Mouse (Mus musculus) heart, embryonic 16.5 days (tissue): ENCODE results near the gene Vps45. TPM values are rescaled to one million over a fixed set of nuclear protein-coding genes. Genes with fewer than 3 reads are reported as not detected.
"Not testable (repeated sequence)": the region's sequence is repeated elsewhere in the genome, so short reads cannot be mapped to it uniquely, and the experiment has no call there.

ENCODE experiments used
- ATAC-seq: fragments of 200-750 bp; cut with Nextera tagmentation; replicated peaks from 2 replicates; pipeline ENCODE4 v1.8.0; 2017; ENCODE audit warnings: moderate number of reproducible peaks; ENCODE audit not compliant: insufficient read depth, low FRiP score; ENCODE audit errors: extremely low read depth
- H3K27ac ChIP-seq: fragments of 300-500 bp; sonication (generic); 2 replicates; pipeline ENCODE4 v1.5.1; 2014; ENCODE audit warnings: mild to moderate bottlenecking, low read length, control low read depth, moderate library complexity
- H3K27me3 ChIP-seq: fragments of 300-500 bp; sonication (generic); 2 replicates; pipeline ENCODE4 v1.6.1; 2014; ENCODE audit warnings: low read length, mixed read lengths; ENCODE audit not compliant: control insufficient read depth, insufficient read depth
- H3K36me3 ChIP-seq: fragments of 300-500 bp; sonication (generic); 2 replicates; pipeline ENCODE4 v1.6.1; 2014; ENCODE audit not compliant: control insufficient read depth, insufficient read depth
- H3K4me1 ChIP-seq: fragments of 300-500 bp; sonication (generic); 2 replicates; pipeline ENCODE4 v1.6.1; 2014; ENCODE audit warnings: low read length, mixed read lengths; ENCODE audit not compliant: control insufficient read depth, insufficient read depth
- H3K4me2 ChIP-seq: fragments of 300-500 bp; sonication (generic); 2 replicates; pipeline ENCODE4 v1.6.1; 2014; ENCODE audit warnings: low read depth, mild to moderate bottlenecking, control low read depth, low read length
- H3K4me3 ChIP-seq: fragments of 300-500 bp; sonication (generic); 2 replicates; pipeline ENCODE4 v1.5.1; 2014; ENCODE audit warnings: mild to moderate bottlenecking, control low read depth, low read length
- H3K9ac ChIP-seq: fragments of 300-500 bp; sonication (generic); 2 replicates; pipeline ENCODE4 v1.6.1; 2014; ENCODE audit warnings: low read length, control low read depth
- H3K9me3 ChIP-seq: fragments of 300-500 bp; sonication (generic); replicated peaks from 2 replicates; pipeline ENCODE4 v1.6.1; 2016; ENCODE audit warnings: low read length; ENCODE audit not compliant: control insufficient read depth
- WGBS: fragments of 180-500 bp; shearing (Covaris S2); extraction: QIAGEN DNeasy Blood & Tissue Kit; methylation state at CpG from one replicate; pipeline ENCODE4 v1.1.7; 2014; 5-methylcytosine and 5-hydroxymethylcytosine counted together
- polyA plus RNA-seq: library from polyadenylated mRNA; unstranded; fragments of >200 nt; fragmentation: Nextera tagmentation; extraction: Ambion mirVana; gene quantifications from 2 replicates; pipeline ENCODE4 v1.2.1, GENCODE M21; 2015

Gene Vps45
- polyA plus RNA-seq, 1 experiment from 2014 or later, result 39.4 TPM

- WGBS, result 59% methylated on average over 1 of the region's 1 CpGs
- no peak overlapping the region for H3K4me3 ChIP-seq
- H3K27me3 ChIP-seq, result 0 out of 2 replicates have a peak, but pooled peaks cover 2% of the 10 kb centered on the region
- no peak for ATAC-seq
- peak overlapping the region; percentile 28; the same call in 1 of the 2 replicates for H3K27ac ChIP-seq
- H3K36me3 ChIP-seq, result no peaks in the 10 kb centered on the region
- H3K4me2 ChIP-seq, result no peak overlapping the region
- no peak overlapping the region for H3K9ac ChIP-seq
- no peaks in the 10 kb centered on the region for H3K9me3 ChIP-seq
- H3K4me1 ChIP-seq, result peaks cover 20% of the 10 kb centered on the region
These were observed 89.0 kb downstream of the Vps45 start for GRCm38 (mm10) chr3:95969277-95969676.

- H3K4me2 ChIP-seq, result peak overlapping the region; percentile 50
- WGBS, result 6% methylated on average over 7 of the region's 7 CpGs
- no peaks in the 10 kb centered on the region for H3K9me3 ChIP-seq
- no peaks in the 10 kb centered on the region for H3K36me3 ChIP-seq
- H3K4me3 ChIP-seq, result peak overlapping the region; percentile 14; the same call in 1 of the 2 replicates
- H3K9ac ChIP-seq, result peak overlapping the region; percentile 8; the same call in 1 of the 2 replicates
- peak overlapping the region; percentile 17; the same call in 1 of the 2 replicates for H3K27ac ChIP-seq
- no peaks in the 10 kb centered on the region for H3K27me3 ChIP-seq
- H3K4me1 ChIP-seq, result peaks cover 19% of the 10 kb centered on the region
- 0 out of 2 replicates have a peak, but pooled peaks have one; percentile 31 for ATAC-seq
These were observed 92.5 kb downstream of the Vps45 start for GRCm38 (mm10) chr3:95965518-95966451.

- H3K36me3 ChIP-seq, result no peaks in the 10 kb centered on the region
- no peak overlapping the region for H3K4me3 ChIP-seq
- 38% methylated on average over 4 of the region's 4 CpGs for WGBS
- H3K9ac ChIP-seq, result no peak overlapping the region
- no peaks in the 10 kb centered on the region for H3K27me3 ChIP-seq
- H3K4me1 ChIP-seq, result peaks cover 12% of the 10 kb centered on the region
- no peaks in the 10 kb centered on the region for H3K9me3 ChIP-seq
- H3K27ac ChIP-seq, result no peak overlapping the region
- H3K4me2 ChIP-seq, result no peak overlapping the region
- ATAC-seq, result no peak
These were observed 94.6 kb downstream of the Vps45 start for GRCm38 (mm10) chr3:95963681-95964080.

- WGBS, result 58% methylated on average over 2 of the region's 2 CpGs
- ATAC-seq, result no peak
These were observed 95.0 kb downstream of the Vps45 start for GRCm38 (mm10) chr3:95963230-95963629.

GRCm38 (mm10) chr3:95962182-95962581 is 96.1 kb downstream of the Vps45 start:
- peak overlapping the region; percentile 82 for H3K27ac ChIP-seq

More at GRCm38 (mm10) chr3:95963230-95963629, 95.0 kb downstream of the Vps45 start:
- no peaks in the 10 kb centered on the region for H3K36me3 ChIP-seq
- H3K9ac ChIP-seq, result no peak overlapping the region
- H3K9me3 ChIP-seq, result no peaks in the 10 kb centered on the region
- no peak overlapping the region for H3K27ac ChIP-seq
- H3K4me2 ChIP-seq, result no peak overlapping the region
- no peaks in the 10 kb centered on the region for H3K27me3 ChIP-seq
- H3K4me3 ChIP-seq, result no peak overlapping the region
- peaks cover 15% of the 10 kb centered on the region for H3K4me1 ChIP-seq

GRCm38 (mm10) chr3:95959807-95960206 is 98.5 kb downstream of the Vps45 start:
- no peak overlapping the region for H3K27ac ChIP-seq
- H3K4me3 ChIP-seq, result no peak overlapping the region
- peaks cover 24% of the 10 kb centered on the region for H3K4me1 ChIP-seq
- no peak overlapping the region for H3K9ac ChIP-seq
- 100% methylated on average over 1 of the region's 1 CpGs for WGBS
- H3K9me3 ChIP-seq, result no peaks in the 10 kb centered on the region
- ATAC-seq, result no peak
- H3K27me3 ChIP-seq, result no peaks in the 10 kb centered on the region
- no peaks in the 10 kb centered on the region for H3K36me3 ChIP-seq
- H3K4me2 ChIP-seq, result no peak overlapping the region

More at GRCm38 (mm10) chr3:95962182-95962581, 96.1 kb downstream of the Vps45 start:
- not testable (repeated sequence) for ATAC-seq, H3K4me2 ChIP-seq, H3K4me3 ChIP-seq, H3K36me3 ChIP-seq, H3K27me3 ChIP-seq, H3K9ac ChIP-seq, H3K9me3 ChIP-seq
- peaks cover 22% of the 10 kb centered on the region for H3K4me1 ChIP-seq
- WGBS, result 70% methylated on average over 8 of the region's 8 CpGs

GRCm38 (mm10) chr3:95959082-95959481 is 99.2 kb downstream of the Vps45 start:
- Histone ChIP-seq H3K9me3 (no peaks in the 10 kb centered on the region), H3K27me3 (no peaks in the 10 kb centered on the region), H3K4me2 (no peak overlapping the region), H3K4me1 (peaks cover 24% of the 10 kb centered on the region), H3K27ac (peak overlapping the region; percentile 56; the same call in 1 of the 2 replicates), H3K9ac (no peak overlapping the region), H3K4me3 (no peak overlapping the region), H3K36me3 (no peaks in the 10 kb centered on the region)
- no peak for ATAC-seq
- WGBS, result 79% methylated on average over 5 of the region's 5 CpGs

GRCm38 (mm10) chr3:95957359-95958148 is 100.7 kb downstream of the Vps45 start:
- peak overlapping the region; percentile 28 for H3K4me2 ChIP-seq
- peak overlapping the region; percentile 38; the same call in 1 of the 2 replicates for H3K9ac ChIP-seq

More at GRCm38 (mm10) chr3:95957359-95958148, 100.7 kb downstream of the Vps45 start:
- no peaks in the 10 kb centered on the region for H3K9me3 ChIP-seq
- no peaks in the 10 kb centered on the region for H3K27me3 ChIP-seq
- peaks cover 24% of the 10 kb centered on the region for H3K4me1 ChIP-seq
- H3K4me3 ChIP-seq, result no peak overlapping the region
- H3K36me3 ChIP-seq, result no peaks in the 10 kb centered on the region
- WGBS, result 13% methylated on average over 8 of the region's 8 CpGs
- ATAC-seq, result peak; percentile 79
- H3K27ac ChIP-seq, result peak overlapping the region; percentile 90
